8 mouse cellular contexts compared by ENCODE assay signal in genomic region chr12:81033389-81034041, GRCm38 (mm10). TPM values are rescaled to one million over a fixed set of nuclear protein-coding genes. Genes with fewer than 3 reads are reported as not detected.
DNase-seq lines count a peak whose midpoint lies in the region; ATAC-seq and TF ChIP-seq lines count a peak whose summit lies in the region.
"Had no signal": no experiment of that assay in that cellular context is flagged by ENCODE, and none has a peak within 500 bp of the region (broad histone marks: within the 10 kb centered on the region; RNA-seq: fewer than 3 reads in every experiment).

No protein-coding gene starts in this region.

- H3K27me3 ChIP-seq in midbrain, embryonic 16.5 days (ENCODE audit: control insufficient read depth, insufficient read depth, low read depth, low read length), result no peaks in the 10 kb centered on the region

- DNase-seq in NIH3T3 (ENCODE audit: low read depth), result peak; percentile 86
- DNase-seq in adrenal gland, postnatal 25 days, result peak; percentile 41
- peak; percentile 29 to 39 for DNase-seq in layer of hippocampus, postnatal 10 days (ENCODE audit: low spot score in 2 of 2)
- DNase-seq in thymus, postnatal 14 days, result no peak
- no peak for DNase-seq in lung, adult 2 months

- H3K4me1 ChIP-seq in midbrain, embryonic 16.5 days (ENCODE audit: control insufficient read depth, insufficient read depth, low read length), result peaks cover 5% of the 10 kb centered on the region
- H3K4me1 ChIP-seq in lung, adult 2 months (ENCODE audit: control insufficient read depth, insufficient read depth, low read length), result no peaks in the 10 kb centered on the region

- WGBS in midbrain, embryonic 16.5 days, result 44% methylated on average over 15 of the region's 15 CpGs
- 70% methylated on average over 15 of the region's 15 CpGs for WGBS in lung, adult 2 months

- no peak for TF ChIP-seq CTCF in lung, adult 2 months (IDR thresholded peaks at IDR 0.05; ENCODE audit: insufficient read depth, low read length)

- no peak overlapping the region for H3K4me3 ChIP-seq in midbrain, embryonic 16.5 days (ENCODE audit: low read depth, low read length)
- no peak overlapping the region for H3K4me3 ChIP-seq in lung, adult 2 months (replicated peaks; ENCODE audit: extremely low read depth, low read depth, low read length)

- TF ChIP-seq POLR2A in lung, adult 2 months (IDR thresholded peaks at IDR 0.05; ENCODE audit: borderline replicate concordance, extremely low read depth, low read depth, low read length), result no peak

- peak overlapping the region; percentile 40 for H3K27ac ChIP-seq in midbrain, embryonic 16.5 days (ENCODE audit: low read length)

- H3K36me3 ChIP-seq in midbrain, embryonic 16.5 days (ENCODE audit: control insufficient read depth, insufficient read depth, low read length), result no peaks in the 10 kb centered on the region

- H3K9me3 ChIP-seq in midbrain, embryonic 16.5 days (replicated peaks; ENCODE audit: control insufficient read depth, low read length, poor library complexity, severe bottlenecking), result no peaks in the 10 kb centered on the region

- H3K9ac ChIP-seq in midbrain, embryonic 16.5 days (ENCODE audit: low read depth, low read length), result no peak overlapping the region

- ATAC-seq in midbrain, embryonic 16.5 days, result peak; percentile 93
- ATAC-seq in megakaryocyte-erythroid progenitor cell, adult 5-6 weeks (replicated peaks; ENCODE audit: low FRiP score, low TSS enrichment, poor library complexity, severe bottlenecking), result no peak
- ATAC-seq: inflammation-experienced regulatory T-cells, adult 6 months had no signal

- peak overlapping the region; percentile 24; the same call in 1 of the 2 replicates for H3K4me2 ChIP-seq in midbrain, embryonic 16.5 days (ENCODE audit: low read length)

RNA-seq across cellular contexts. Expression of gene Smoc1, which starts 6.9 kb away (rescaled TPM):
- total RNA-seq in adrenal gland, postnatal 25 days (2021), result 132 and 152 TPM in 2 replicates
- total RNA-seq in layer of hippocampus, postnatal 10 days (2021), result 10 to 100 TPM; 12.1 to 13.9 TPM
- polyA plus RNA-seq in midbrain, embryonic 16.5 days (2015; fragmentation: Nextera tagmentation; extraction: Ambion mirVana), result 21.6 and 29.0 TPM in 2 replicates
- total RNA-seq in megakaryocyte-erythroid progenitor cell, adult 5-6 weeks (2014; fragmentation: Nextera tagmentation), result 1.0 and 1.2 TPM in 2 replicates
- total RNA-seq in megakaryocyte-erythroid progenitor cell, adult 5-6 weeks (2017), result 0.42 TPM in 1 of 2 replicates, not detected in the other
- 5.0 TPM in 2 replicates for polyA plus RNA-seq in lung, adult 2 months (2012; rRNA removed)

Comparison
In these comparisons a context has a peak if more than half of its experiments do, and no peak if none do; other contexts are left out.
1. DNase-seq: peak in NIH3T3 (single experiment), adrenal gland, postnatal 25 days (single experiment) and layer of hippocampus, postnatal 10 days (2 of 2); none in thymus, postnatal 14 days (single experiment) and lung, adult 2 months (single experiment).